Mouse (Mus musculus): Measurements from ENCODE around the gene Pdcd4.

Gene Pdcd4

GRCm38 (mm10) chr19:53892061-53892460 lies at the start of gene Pdcd4:
TSS of gene Pdcd4 (plus strand) at chr19:53892231.
- no peak for DNase-seq (ENCODE audit: low spot score)

GRCm38 (mm10) chr19:53843972-53844371 lies 48.1 kb upstream of the Pdcd4 start:
- DNase-seq (ENCODE audit: low spot score): no peak

GRCm38 (mm10) chr19:53848272-53848995 lies 43.6 kb upstream of the Pdcd4 start:
- DNase-seq (ENCODE audit: low spot score): peak; percentile 50

GRCm38 (mm10) chr19:53850166-53850922 lies 41.7 kb upstream of the Pdcd4 start:
- no peak for DNase-seq (ENCODE audit: low spot score)

GRCm38 (mm10) chr19:53851352-53851751 lies 40.7 kb upstream of the Pdcd4 start:
- DNase-seq (ENCODE audit: low spot score): no peak

GRCm38 (mm10) chr19:53851826-53852698 lies 40.0 kb upstream of the Pdcd4 start:
- DNase-seq (ENCODE audit: low spot score): no peak

GRCm38 (mm10) chr19:53852699-53853451 lies 39.2 kb upstream of the Pdcd4 start:
- DNase-seq (ENCODE audit: low spot score): no peak

GRCm38 (mm10) chr19:53854978-53855377 lies 37.1 kb upstream of the Pdcd4 start:
- no peak for DNase-seq (ENCODE audit: low spot score)

GRCm38 (mm10) chr19:53855781-53856180 lies 36.2 kb upstream of the Pdcd4 start:
- DNase-seq (ENCODE audit: low spot score): no peak

- DNase-seq (ENCODE audit: low spot score): no peak
Observed at GRCm38 (mm10) chr19:53856794-53857193, 35.2 kb upstream of the Pdcd4 start.

GRCm38 (mm10) chr19:53857962-53858361 lies 34.1 kb upstream of the Pdcd4 start:
- no peak for DNase-seq (ENCODE audit: low spot score)

GRCm38 (mm10) chr19:53859149-53859548 lies 32.9 kb upstream of the Pdcd4 start:
- DNase-seq (ENCODE audit: low spot score): peak; percentile 30

- no peak for DNase-seq (ENCODE audit: low spot score)
Observed at GRCm38 (mm10) chr19:53859593-53859992, 32.4 kb upstream of the Pdcd4 start.

- no peak for DNase-seq (ENCODE audit: low spot score)
Observed at GRCm38 (mm10) chr19:53861346-53861745, 30.7 kb upstream of the Pdcd4 start.

GRCm38 (mm10) chr19:53862573-53863246 lies 29.3 kb upstream of the Pdcd4 start:
- no peak for DNase-seq (ENCODE audit: low spot score)

- no peak for DNase-seq (ENCODE audit: low spot score)
Observed at GRCm38 (mm10) chr19:53867238-53867637, 24.8 kb upstream of the Pdcd4 start.

- DNase-seq (ENCODE audit: low spot score): no peak
Observed at GRCm38 (mm10) chr19:53868125-53868524, 23.9 kb upstream of the Pdcd4 start.

- no peak for DNase-seq (ENCODE audit: low spot score)
Observed at GRCm38 (mm10) chr19:53868796-53869195, 23.2 kb upstream of the Pdcd4 start.

GRCm38 (mm10) chr19:53869427-53870385 lies 22.3 kb upstream of the Pdcd4 start:
- DNase-seq (ENCODE audit: low spot score): no peak

- DNase-seq (ENCODE audit: low spot score): no peak
Observed at GRCm38 (mm10) chr19:53870568-53870967, 21.5 kb upstream of the Pdcd4 start.

All from c-Kit-positive CD71-positive TER-119-positive erythroid progenitor cells, embryonic 14.5 days (primary cell).